Mouse (Mus musculus) heart, embryonic 12.5 days (tissue): ENCODE data around the gene Prrg2. TPM values are rescaled to one million over a fixed set of nuclear protein-coding genes. Genes with fewer than 3 reads are reported as not detected.
A peak's percentile ranks its signal among the peaks of the same experiment; 100 is the strongest.

Experiments used
- ATAC-seq: fragments of 200-750 bp; cut with Nextera tagmentation; 2 replicates; pipeline ENCODE4 v1.8.0; 2017; ENCODE audit warnings: moderate TSS enrichment, moderate library complexity; ENCODE audit not compliant: insufficient number of reproducible peaks, low FRiP score
- H3K27ac ChIP-seq: fragments of 300-500 bp; sonication (generic); 2 replicates; pipeline ENCODE4 v1.5.1; 2016; ENCODE audit warnings: mild to moderate bottlenecking, moderate library complexity; ENCODE audit not compliant: poor library complexity, severe bottlenecking
- H3K27me3 ChIP-seq: fragments of 300-500 bp; sonication (generic); replicated peaks from 2 replicates; pipeline ENCODE4 v1.6.1; 2016; ENCODE audit warnings: mild to moderate bottlenecking, moderate library complexity
- H3K36me3 ChIP-seq: fragments of 300-500 bp; sonication (generic); 2 replicates; pipeline ENCODE4 v1.6.1; 2016; ENCODE audit warnings: mild to moderate bottlenecking, moderate library complexity
- H3K4me1 ChIP-seq: fragments of 300-500 bp; sonication (generic); replicated peaks from 2 replicates; pipeline ENCODE4 v1.6.1; 2016; ENCODE audit warnings: mild to moderate bottlenecking
- H3K4me2 ChIP-seq: fragments of 300-500 bp; sonication (generic); 2 replicates; pipeline ENCODE4 v1.6.1; 2016; ENCODE audit warnings: mild to moderate bottlenecking, moderate library complexity
- H3K4me3 ChIP-seq: fragments of 300-500 bp; sonication (generic); 2 replicates; pipeline ENCODE4 v1.5.1; 2016; ENCODE audit warnings: mild to moderate bottlenecking
- H3K9ac ChIP-seq: fragments of 300-500 bp; sonication (generic); 2 replicates; pipeline ENCODE4 v1.6.1; 2016; ENCODE audit warnings: mild to moderate bottlenecking, moderate library complexity
- H3K9me3 ChIP-seq: fragments of 300-500 bp; sonication (generic); replicated peaks from 2 replicates; pipeline ENCODE4 v1.6.1; 2016; ENCODE audit warnings: mild to moderate bottlenecking, moderate library complexity
- WGBS: fragments of 180-500 bp; shearing (Covaris S2); methylation state at CpG from one replicate; pipeline ENCODE4 v1.1.7; 2016; 5-methylcytosine and 5-hydroxymethylcytosine counted together
- microRNA-seq: library from miRNA; unstranded; fragments of <30 nt; microRNA quantifications from one replicate; pipeline ENCODE4, GENCODE M21; 2017
- polyA plus RNA-seq: library from polyadenylated mRNA; unstranded; fragments of >200 nt; fragmentation: Nextera tagmentation; extraction: Ambion mirVana; gene quantifications from 2 replicates; pipeline ENCODE4 v1.2.1, GENCODE M21; 2016

Gene Prrg2
- polyA plus RNA-seq, 1 experiment from 2014 or later = 14.0 TPM

DNA sequence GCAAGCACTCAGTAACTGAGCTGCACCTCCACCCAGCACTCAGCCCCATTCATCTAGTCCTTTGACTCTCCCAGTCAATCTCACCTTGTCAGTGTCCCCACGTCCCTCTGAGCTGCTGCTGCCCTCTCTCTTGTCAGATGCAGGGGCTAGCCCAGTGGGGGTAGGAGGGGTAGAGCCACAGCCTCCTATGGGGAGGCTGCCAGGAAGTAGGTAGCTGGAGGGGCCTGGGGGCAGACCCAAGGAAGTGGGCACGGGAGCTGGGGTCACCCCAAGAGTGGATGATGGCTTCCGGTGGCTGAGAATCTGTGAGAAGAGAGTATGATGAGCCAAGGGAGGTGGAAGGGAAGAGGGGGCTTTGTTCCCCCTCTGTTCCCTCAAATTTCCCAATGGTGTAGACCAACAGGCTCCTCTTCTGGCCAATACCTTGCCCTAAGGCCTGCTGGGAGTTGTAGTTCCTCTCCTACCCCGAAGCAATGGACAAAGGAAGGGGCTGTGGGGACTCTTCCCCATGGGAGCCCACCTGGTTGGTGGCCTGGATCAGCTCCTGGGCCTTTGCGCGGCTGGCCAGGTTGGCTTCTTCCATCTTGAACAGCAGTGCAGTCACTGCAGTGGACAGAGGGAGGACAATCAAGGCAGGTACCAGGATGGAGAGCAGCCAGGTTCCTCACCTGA lies 57.0 kb downstream of the Prrg2 start:
- ATAC-seq = no peak
- Histone ChIP-seq H3K4me1 (peaks cover 23% of the 10 kb centered on the region), H3K9me3 (no peaks in the 10 kb centered on the region), H3K9ac (no peak overlapping the region), H3K36me3 (peaks cover 98% of the 10 kb centered on the region), H3K27me3 (no peaks in the 10 kb centered on the region), H3K4me2 (no peak overlapping the region), H3K4me3 (no peak overlapping the region), H3K27ac (peak overlapping the region; percentile 5; the same call in 1 of the 2 replicates)
- 88% methylated on average over 6 of the region's 6 CpGs for WGBS

DNA sequence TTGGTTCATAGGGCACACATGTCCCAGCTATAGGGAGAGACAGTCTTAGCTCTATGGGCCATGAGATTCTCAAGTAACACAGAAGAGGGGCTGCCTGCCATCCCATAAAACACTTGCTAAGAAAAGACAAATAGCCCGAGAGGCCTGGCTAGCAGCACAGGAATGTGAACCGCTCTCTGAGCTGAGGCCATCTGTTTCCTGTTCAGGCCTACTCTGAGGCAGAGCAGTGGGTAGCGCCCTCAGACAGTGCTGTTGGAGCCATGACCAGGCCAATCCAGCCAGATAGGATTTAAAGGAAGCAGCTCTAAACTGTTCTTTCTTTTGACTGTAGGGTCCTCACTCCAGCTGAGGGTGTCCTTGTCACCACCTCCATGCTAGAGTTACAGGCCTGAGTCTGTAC lies 57.9 kb downstream of the Prrg2 start:
- Histone ChIP-seq H3K27ac (0 out of 2 replicates have a peak overlapping the region, but pooled peaks have one; percentile 30), H3K27me3 (no peaks in the 10 kb centered on the region), H3K36me3 (peaks cover 98% of the 10 kb centered on the region), H3K9me3 (no peaks in the 10 kb centered on the region), H3K9ac (no peak overlapping the region), H3K4me1 (peaks cover 32% of the 10 kb centered on the region), H3K4me3 (no peak overlapping the region), H3K4me2 (no peak overlapping the region)
- no peak for ATAC-seq
- WGBS = 53% methylated on average over 3 of the region's 3 CpGs

Small RNAs within 50 kb of the gene (microRNA-seq; reads per million reads assigned to microRNA genes)
- not detected for gene Mir7054

Other genes starting within 250 kb of the Prrg2 start
- 90.9 and 93.3 TPM in 2 replicates for gene Nup62, start 246.6 kb downstream of the Prrg2 start, polyA plus RNA-seq
- 0.78 and 1.1 TPM in 2 replicates for gene Il4i1, start 246.3 kb downstream of the Prrg2 start, polyA plus RNA-seq
- 2.6 and 2.7 TPM in 2 replicates for gene Atf5, start 246.0 kb downstream of the Prrg2 start, polyA plus RNA-seq
- gene Akt1s1, start 213.7 kb downstream of the Prrg2 start, polyA plus RNA-seq = 105 and 108 TPM in 2 replicates
- gene Tbc1d17, start 213.6 kb downstream of the Prrg2 start, polyA plus RNA-seq = 60.0 and 61.2 TPM in 2 replicates
- 23.3 and 27.0 TPM in 2 replicates for gene Pnkp, start 205.5 kb downstream of the Prrg2 start, polyA plus RNA-seq
- gene Ptov1, start 192.9 kb downstream of the Prrg2 start, polyA plus RNA-seq = 308 and 321 TPM in 2 replicates
- gene Med25, start 170.0 kb downstream of the Prrg2 start, polyA plus RNA-seq = 76.8 and 81.2 TPM in 2 replicates
- 12.0 and 12.6 TPM in 2 replicates for gene Fuz, start 166.6 kb downstream of the Prrg2 start, polyA plus RNA-seq
- gene Ap2a1, start 133.2 kb downstream of the Prrg2 start, polyA plus RNA-seq = 74.5 and 77.2 TPM in 2 replicates
- gene Tsks, start 119.5 kb downstream of the Prrg2 start, polyA plus RNA-seq = 0.19 TPM in 1 of 2 replicates, not detected in the other
- 10.7 and 11.5 TPM in 2 replicates for gene Cpt1c, start 87.8 kb downstream of the Prrg2 start, polyA plus RNA-seq
- gene Prmt1, start 76.1 kb downstream of the Prrg2 start, polyA plus RNA-seq = 377 and 394 TPM in 2 replicates
- 59.5 and 60.8 TPM in 2 replicates for gene Irf3, start 65.0 kb downstream of the Prrg2 start, polyA plus RNA-seq
- 42.1 and 42.5 TPM in 2 replicates for gene Bcl2l12, start 64.0 kb downstream of the Prrg2 start, polyA plus RNA-seq
- 37.0 and 41.2 TPM in 2 replicates for gene Scaf1, start 46.3 kb downstream of the Prrg2 start, polyA plus RNA-seq
- 79.3 and 79.4 TPM in 2 replicates for gene Rras, start 44.7 kb downstream of the Prrg2 start, polyA plus RNA-seq
- gene Prr12, start 9.8 kb downstream of the Prrg2 start, polyA plus RNA-seq = 7.1 and 7.2 TPM in 2 replicates
- 43.3 and 45.7 TPM in 2 replicates for gene Nosip, start 248 bp downstream of the Prrg2 start, polyA plus RNA-seq
- gene Rcn3, start 29.5 kb upstream of the Prrg2 start, polyA plus RNA-seq = 290 and 291 TPM in 2 replicates
- 28.1 and 28.3 TPM in 2 replicates for gene Fcgrt, start 41.2 kb upstream of the Prrg2 start, polyA plus RNA-seq
- 1,003 and 1,022 TPM in 2 replicates for gene Rps11, start 61.8 kb upstream of the Prrg2 start, polyA plus RNA-seq
- 868 and 880 TPM in 2 replicates for gene Rpl13a, start 66.1 kb upstream of the Prrg2 start, polyA plus RNA-seq
- gene Gm45713, start 73.6 kb upstream of the Prrg2 start, polyA plus RNA-seq = 0.22 and 0.50 TPM in 2 replicates
- gene Flt3l, start 73.8 kb upstream of the Prrg2 start, polyA plus RNA-seq = 1.1 and 1.2 TPM in 2 replicates
- gene Pih1d1, start 91.6 kb upstream of the Prrg2 start, polyA plus RNA-seq = 81.3 and 86.2 TPM in 2 replicates
- gene Aldh16a1, start 91.9 kb upstream of the Prrg2 start, polyA plus RNA-seq = 34.9 and 39.6 TPM in 2 replicates
- gene Slc17a7, start 101.3 kb upstream of the Prrg2 start, polyA plus RNA-seq = 2.6 and 3.8 TPM in 2 replicates
- gene Gfy, start 116.9 kb upstream of the Prrg2 start, polyA plus RNA-seq = not detected in 2 replicates
- gene Pth2, start 118.3 kb upstream of the Prrg2 start, polyA plus RNA-seq = 0.40 TPM in 1 of 2 replicates, not detected in the other
- 0.62 and 0.70 TPM in 2 replicates for gene Ccdc155, start 142.2 kb upstream of the Prrg2 start, polyA plus RNA-seq
- gene Dkkl1, start 149.5 kb upstream of the Prrg2 start, polyA plus RNA-seq = 0.99 and 1.5 TPM in 2 replicates
- gene Tead2, start 153.1 kb upstream of the Prrg2 start, polyA plus RNA-seq = 131 and 138 TPM in 2 replicates
- 1.2 and 1.4 TPM in 2 replicates for gene Cd37, start 176.4 kb upstream of the Prrg2 start, polyA plus RNA-seq
- gene Slc6a16, start 178.4 kb upstream of the Prrg2 start, polyA plus RNA-seq = 0.37 TPM in 2 replicates
- gene Slc6a21, start 214.8 kb upstream of the Prrg2 start, polyA plus RNA-seq = not detected in 2 replicates